Mouse (Mus musculus) CD4-positive, CD25-positive, alpha-beta regulatory T cell, adult 2 months (primary cell): Measurements from ENCODE around the gene Mrpl39.

Experiments used
- DNase-seq: peaks from one replicate; pipeline ENCODE4 v3.0.0-alpha.2; 2012; ENCODE audit warnings: low read depth, low spot score

Gene Mrpl39

GRCm38 (mm10) chr16:84735166-84736105, at the start of gene Mrpl39:
Mrpl39 (minus strand) TSS chr16:84735742.
- DNase-seq: peak; percentile 97

GRCm38 (mm10) chr16:84784966-84785365, 49.4 kb upstream of the Mrpl39 start:
- no peak for DNase-seq

- no peak for DNase-seq
Observed at GRCm38 (mm10) chr16:84783279-84783678, 47.7 kb upstream of the Mrpl39 start.

DNA sequence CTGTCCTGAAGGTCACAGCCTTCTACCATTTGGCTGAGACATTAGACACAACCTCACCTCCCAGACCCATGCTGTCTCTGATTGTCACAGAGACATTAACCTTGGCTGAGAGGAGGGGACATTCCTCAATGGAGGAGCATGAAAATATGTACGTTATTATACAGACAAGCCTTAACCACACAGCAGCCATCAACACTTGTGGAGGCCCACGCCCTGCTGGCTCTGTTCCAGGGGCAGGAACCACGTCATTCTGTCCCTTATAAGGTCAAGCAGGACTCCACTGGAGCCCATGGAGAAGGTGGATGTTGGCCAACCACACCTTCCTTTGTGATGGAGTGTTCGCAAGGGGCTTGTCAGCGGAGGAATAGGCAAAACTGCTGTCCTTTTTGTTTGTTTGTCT, 44.2 kb upstream of the Mrpl39 start:
- DNase-seq: no peak

DNA sequence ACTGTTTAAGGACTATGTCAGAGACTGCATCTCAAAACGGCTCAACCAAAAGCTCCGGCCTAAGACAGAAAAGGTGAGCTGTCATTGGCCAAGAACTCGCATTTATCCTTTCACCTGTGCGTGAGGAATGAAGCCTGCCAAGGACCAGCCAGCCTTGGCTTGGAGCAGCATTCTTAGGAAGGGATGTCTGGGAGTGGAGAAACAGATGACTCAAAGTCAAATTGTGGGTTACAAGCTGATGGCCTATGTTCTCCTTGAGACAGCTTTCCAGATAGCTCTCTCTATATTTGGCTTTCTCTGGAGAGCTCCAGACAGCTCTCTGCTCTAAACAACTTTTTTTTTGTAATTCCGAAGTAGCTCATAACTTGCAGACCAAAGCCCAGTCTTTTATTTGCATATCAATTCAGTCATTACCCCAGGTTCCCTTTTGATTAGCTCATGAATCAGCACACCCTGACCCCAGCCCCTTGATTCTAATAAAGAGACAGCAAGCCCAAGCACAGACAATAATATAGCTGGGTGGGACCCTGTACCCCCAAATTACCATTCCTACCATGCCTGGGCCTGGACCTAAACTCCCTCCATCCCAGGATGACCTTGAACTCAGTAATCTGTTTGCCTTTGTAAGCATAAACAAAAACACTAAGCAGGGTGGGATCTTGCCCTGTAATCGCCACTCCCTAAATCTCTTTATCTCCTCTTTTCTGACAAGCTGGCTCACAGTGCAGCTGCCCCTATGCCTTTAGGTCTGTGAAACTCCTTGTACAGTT, 43.5 kb upstream of the Mrpl39 start:
- no peak for DNase-seq

DNA sequence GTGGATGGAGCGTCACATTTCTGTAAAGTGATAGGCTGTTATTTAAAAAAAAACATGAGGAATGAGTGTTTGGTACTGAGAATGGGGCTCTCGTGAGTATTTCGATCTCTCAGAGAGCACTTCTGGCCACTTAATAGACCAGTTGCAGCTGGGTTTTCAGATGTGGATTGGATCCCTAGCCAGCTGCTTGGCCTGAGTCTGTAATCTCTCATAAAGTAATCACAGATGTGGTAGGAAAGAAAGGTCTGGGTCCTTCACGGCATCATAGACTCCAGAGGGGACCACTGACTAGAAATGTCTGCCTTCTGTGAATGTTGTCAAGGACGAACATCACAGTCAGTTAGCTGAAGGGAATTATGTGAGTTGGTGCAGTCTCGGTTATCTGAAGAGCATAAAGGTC, 42.9 kb upstream of the Mrpl39 start:
- no peak for DNase-seq

DNA sequence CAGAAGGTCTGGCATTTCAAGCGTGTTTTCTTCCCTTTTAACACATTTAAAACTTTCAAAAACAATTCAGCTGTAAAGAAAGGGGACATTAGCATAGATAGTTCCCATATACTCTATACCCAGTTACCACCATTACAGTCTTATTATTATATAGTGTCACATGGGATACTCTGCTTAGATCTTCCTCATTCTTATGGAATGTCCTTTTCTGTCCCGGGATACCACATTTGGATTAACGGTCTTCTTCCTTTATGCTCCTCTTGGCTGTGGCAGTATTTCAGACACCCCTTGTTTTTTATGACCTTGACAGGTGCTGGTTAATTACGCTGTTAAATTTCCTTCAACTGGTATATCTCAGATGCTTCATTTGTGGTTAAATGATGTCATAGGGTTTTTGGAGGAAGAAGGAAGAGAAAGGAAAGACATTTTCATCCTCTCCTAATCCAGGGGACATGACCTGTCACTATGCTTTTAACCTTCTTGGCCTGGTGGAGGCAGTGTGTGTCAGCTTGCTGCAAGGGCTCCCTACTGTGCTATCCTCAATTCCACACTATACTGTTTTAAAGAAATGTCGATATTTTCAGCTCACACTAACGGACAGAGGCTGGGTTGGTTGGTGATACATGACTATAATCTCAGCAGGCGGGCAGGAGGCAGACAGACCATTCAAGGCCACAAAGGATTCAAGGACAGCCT, 40.7 kb upstream of the Mrpl39 start:
- DNase-seq: peak; percentile 5

GRCm38 (mm10) chr16:84775356-84775755, 39.8 kb upstream of the Mrpl39 start:
- no peak for DNase-seq

GRCm38 (mm10) chr16:84774761-84775231, 39.3 kb upstream of the Mrpl39 start:
- DNase-seq: peak; percentile 20

DNA sequence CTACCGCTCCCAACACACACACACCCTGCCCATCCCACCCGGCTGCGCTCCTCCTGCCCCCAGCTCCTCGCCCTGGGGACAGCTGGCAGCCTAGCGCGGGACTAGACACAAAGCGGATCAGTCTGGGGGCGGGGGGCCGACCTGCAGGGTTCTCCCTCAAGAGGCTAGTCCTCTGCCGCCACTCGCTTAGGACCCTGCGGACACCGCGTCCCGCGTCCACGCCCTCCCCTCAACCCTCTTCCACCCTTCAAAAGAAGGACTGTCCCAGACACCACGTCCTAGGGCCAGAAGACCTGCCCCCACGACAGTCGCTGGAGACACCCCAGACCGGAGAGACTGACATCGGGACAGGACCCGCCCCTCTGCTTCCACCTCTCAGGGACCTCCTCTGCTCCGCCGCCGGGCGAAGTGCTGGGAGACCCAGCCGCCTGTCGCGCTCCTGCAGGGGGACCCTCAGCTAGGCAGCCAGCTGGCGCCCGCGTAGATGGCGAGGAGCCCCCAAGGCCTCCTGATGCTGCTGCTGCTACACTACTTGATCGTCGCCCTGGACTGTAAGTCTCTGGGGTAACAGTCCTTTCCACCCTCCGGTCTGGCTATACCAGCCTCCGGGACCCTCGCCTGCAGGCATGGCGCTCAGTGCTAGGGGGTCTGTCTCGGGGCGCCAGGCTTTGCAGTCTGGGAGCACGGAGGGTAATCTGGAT, 38.6 kb upstream of the Mrpl39 start, which contains the start of gene Jam2:
Gene Jam2, plus strand, starts transcription at position 121 of the 701 bp plus-strand sequence.
- peak; percentile 34 for DNase-seq

GRCm38 (mm10) chr16:84773268-84773861, 37.8 kb upstream of the Mrpl39 start:
- DNase-seq: no peak

GRCm38 (mm10) chr16:84772496-84773267, 37.1 kb upstream of the Mrpl39 start:
- DNase-seq: no peak

DNA sequence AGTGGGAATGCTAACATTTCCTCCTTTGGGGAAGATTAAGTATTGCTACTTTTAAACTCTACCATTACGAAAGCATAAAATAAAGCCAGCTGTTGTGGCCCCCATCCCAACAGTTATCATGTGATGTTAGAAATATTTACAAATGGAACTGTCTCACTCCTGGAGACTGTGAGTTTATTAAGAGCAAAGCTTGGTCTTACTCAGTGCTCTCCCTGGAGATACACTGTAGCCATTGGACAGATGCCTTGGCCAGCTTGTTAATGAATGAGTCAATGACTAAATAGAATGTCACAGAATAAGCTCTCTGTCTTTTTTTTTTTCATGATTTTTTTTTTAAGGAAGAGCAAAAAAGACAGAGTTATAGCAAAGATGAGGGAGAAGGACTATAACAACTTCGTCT, 35.9 kb upstream of the Mrpl39 start:
- no peak for DNase-seq

GRCm38 (mm10) chr16:84770891-84771290, 35.3 kb upstream of the Mrpl39 start:
- DNase-seq: no peak

GRCm38 (mm10) chr16:84769619-84770464, 34.3 kb upstream of the Mrpl39 start:
- no peak for DNase-seq

DNA sequence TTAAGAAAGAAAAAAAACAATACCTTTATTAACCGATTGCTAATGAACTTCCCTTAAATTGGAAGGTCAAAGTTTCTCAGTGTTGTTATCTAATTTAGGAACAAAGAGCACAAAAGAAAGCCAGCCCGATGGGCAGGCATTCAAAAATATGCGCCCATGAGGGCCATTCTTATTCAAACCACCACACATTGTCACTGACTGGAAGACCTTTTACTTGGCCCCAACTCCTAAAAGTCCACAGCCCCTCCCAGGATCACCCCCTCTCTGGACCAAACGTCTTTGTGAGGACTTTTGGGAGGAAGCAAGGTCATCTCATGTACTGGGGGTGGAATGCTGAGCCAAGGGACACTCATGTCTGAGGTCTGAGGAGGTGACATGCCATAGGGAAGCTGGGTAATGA, 33.6 kb upstream of the Mrpl39 start:
- DNase-seq: no peak

DNA sequence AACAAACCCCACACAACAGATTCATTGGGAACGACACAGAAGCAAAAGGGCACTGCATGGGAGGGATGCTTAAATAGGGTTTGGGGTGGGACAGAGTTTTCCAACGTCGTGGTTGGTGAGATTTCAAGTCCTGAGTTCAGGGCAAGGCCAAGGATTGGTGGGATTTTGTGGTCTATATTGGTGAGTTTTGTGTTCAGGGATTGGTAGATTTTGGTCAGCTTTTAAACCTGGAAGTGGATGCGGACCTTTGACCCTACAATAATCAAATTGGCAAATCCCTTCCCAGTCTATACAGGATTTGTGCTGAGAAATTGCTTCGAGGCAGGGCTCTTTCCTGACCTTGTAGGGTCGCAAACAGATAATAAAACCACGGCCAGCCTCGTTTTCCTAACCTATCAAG, 32.4 kb upstream of the Mrpl39 start:
- no peak for DNase-seq

DNA sequence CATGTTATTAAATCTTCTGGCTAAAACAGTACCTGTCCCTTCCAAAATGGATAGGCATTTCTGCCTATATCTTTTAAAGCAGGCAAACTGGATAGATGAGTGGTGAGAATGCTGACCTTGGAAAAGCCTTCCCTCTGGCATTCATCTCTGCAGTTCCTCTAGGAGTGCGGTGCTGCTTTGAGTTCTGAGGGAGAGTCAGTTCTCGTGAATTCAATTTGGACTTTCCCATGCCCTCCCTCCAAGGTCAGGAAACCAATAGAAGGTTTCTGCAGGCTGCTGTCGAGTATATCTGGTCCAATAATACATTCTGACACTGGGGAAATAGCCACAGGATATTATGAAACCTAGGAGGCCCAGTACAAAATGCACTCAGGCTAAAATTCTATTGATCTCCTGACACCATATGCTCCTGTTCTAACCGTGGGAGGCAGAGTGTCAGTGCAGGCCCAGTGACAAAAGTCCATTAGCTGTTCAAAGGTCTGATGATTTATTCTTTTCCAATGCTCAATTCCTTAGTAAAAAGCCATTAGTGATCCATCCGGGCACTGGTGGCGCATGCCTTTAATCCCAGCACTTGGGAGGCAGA, 10.3 kb upstream of the Mrpl39 start:
- DNase-seq: no peak
